Mouse (Mus musculus) adrenal gland, postnatal 25 days (tissue): ENCODE data around the gene Cacna1e. TPM values are rescaled to one million over a fixed set of nuclear protein-coding genes. Genes with fewer than 3 reads are reported as not detected.

Experiments
- DNase-seq: peaks from one replicate; pipeline ENCODE4 v3.0.0; 2021; ENCODE audit warnings: mixed read lengths
- total RNA-seq: library from RNA; stranded (reverse); gene quantifications from 2 replicates; pipeline ENCODE4 v1.2.3, GENCODE M21; 2021

The Cacna1e gene
- total RNA-seq, 1 experiment from 2014 or later, result 0.15 TPM

GRCm38 (mm10) chr1:154706974-154707373 is 177.3 kb downstream of the Cacna1e start:
- DNase-seq, result no peak

- DNase-seq, result peak; percentile 6
Measured at GRCm38 (mm10) chr1:154705882-154706565, 178.3 kb downstream of the Cacna1e start.

GRCm38 (mm10) chr1:154704558-154705185 is 179.6 kb downstream of the Cacna1e start:
- DNase-seq, result no peak

GRCm38 (mm10) chr1:154702623-154703022 is 181.7 kb downstream of the Cacna1e start:
- no peak for DNase-seq

- no peak for DNase-seq
Measured at GRCm38 (mm10) chr1:154688876-154689665, 195.2 kb downstream of the Cacna1e start.

GRCm38 (mm10) chr1:154686861-154687260 is 197.4 kb downstream of the Cacna1e start:
- no peak for DNase-seq

- DNase-seq, result no peak
Measured at GRCm38 (mm10) chr1:154683477-154684106, 200.7 kb downstream of the Cacna1e start.

GRCm38 (mm10) chr1:154678989-154679388 is 205.3 kb downstream of the Cacna1e start:
- no peak for DNase-seq

- no peak for DNase-seq
Measured at GRCm38 (mm10) chr1:154678151-154678550, 206.2 kb downstream of the Cacna1e start.

GRCm38 (mm10) chr1:154677677-154678076 is 206.6 kb downstream of the Cacna1e start:
- DNase-seq, result no peak

GRCm38 (mm10) chr1:154663721-154664120 is 220.6 kb downstream of the Cacna1e start:
- DNase-seq, result no peak

- no peak for DNase-seq
Measured at GRCm38 (mm10) chr1:154661977-154662376, 222.3 kb downstream of the Cacna1e start.

- DNase-seq, result no peak
Measured at GRCm38 (mm10) chr1:154661221-154661864, 223.0 kb downstream of the Cacna1e start.

GRCm38 (mm10) chr1:154657366-154657765 is 226.9 kb downstream of the Cacna1e start:
- DNase-seq, result no peak

- no peak for DNase-seq
Measured at GRCm38 (mm10) chr1:154653951-154654350, 230.3 kb downstream of the Cacna1e start.

- DNase-seq, result no peak
Measured at GRCm38 (mm10) chr1:154646156-154646950, 237.9 kb downstream of the Cacna1e start.

- DNase-seq, result no peak
Measured at GRCm38 (mm10) chr1:154637821-154638220, 246.5 kb downstream of the Cacna1e start.

- DNase-seq, result no peak
Measured at GRCm38 (mm10) chr1:154635766-154636165, 248.5 kb downstream of the Cacna1e start.

GRCm38 (mm10) chr1:154632886-154633285 is 251.4 kb downstream of the Cacna1e start:
- no peak for DNase-seq

GRCm38 (mm10) chr1:154622666-154623653 is 261.3 kb downstream of the Cacna1e start:
- DNase-seq, result peak; percentile 21
